Mouse (Mus musculus) gastrocnemius, adult 8-10 months (tissue): ENCODE measurements at regions not wholly inside any gene's neighbourhood (a gene's known extent, or its start where the extent isn't known, plus 50 kb on each side); places are given as distances from the start of the nearest gene placed in this dataset.

Experiments
- DNase-seq, 2 experiments: peaks; one replicate each; pipeline ENCODE4 v3.0.0; 2022; ENCODE audit warnings: low spot score in 2 of 2

DNA sequence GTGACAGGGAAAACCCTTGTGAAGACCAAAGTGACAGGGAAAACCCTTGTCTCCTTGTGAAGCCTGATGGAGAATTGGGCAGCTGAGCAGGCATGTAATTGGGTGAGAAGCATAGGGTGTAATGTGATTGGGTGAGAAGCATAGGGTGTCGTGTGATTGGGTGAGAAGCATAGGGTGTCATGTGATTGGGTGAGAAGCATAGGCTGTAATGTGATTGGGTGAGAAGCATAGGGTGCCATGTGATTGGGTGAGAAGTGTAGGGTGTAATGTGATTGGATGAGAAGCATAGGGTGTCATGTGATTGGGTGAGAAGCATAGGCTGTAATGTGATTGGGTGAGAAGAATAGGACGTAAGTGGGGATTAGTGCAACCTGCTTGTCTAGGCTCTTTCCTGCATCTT, 67.5 kb downstream of the Enc1 start:
- no peak for DNase-seq
